Mouse (Mus musculus): Measurements from ENCODE around the gene Armcx5. TPM values are rescaled to one million over a fixed set of nuclear protein-coding genes. Genes with fewer than 3 reads are reported as not detected.
A peak's percentile ranks its signal among the peaks of the same experiment; 100 is the strongest.
"Not testable (repeated sequence)": the region's sequence is repeated elsewhere in the genome, so short reads cannot be mapped to it uniquely, and the experiment has no call there.

Armcx5 gene
- polyA plus RNA-seq, 1 experiment, result 0.89 TPM

GRCm38 (mm10) chrX:135738730-135739520, 3.6 kb upstream of the Armcx5 start:
- no peak overlapping the region for H3K4me3 ChIP-seq (ENCODE audit: extremely low read depth, insufficient read depth, insufficient read length)
- peak; percentile 3 to 37 for DNase-seq (ENCODE audit: low read depth in 1 of 2, low spot score in 2 of 2)
- 51% methylated on average over 2 of the region's 2 CpGs for WGBS
- no peak overlapping the region for H3K27ac ChIP-seq (ENCODE audit: insufficient read depth, low read length)
- peaks cover 2% of the 10 kb centered on the region; the same call in 1 of the 2 replicates for H3K4me1 ChIP-seq (ENCODE audit: control insufficient read depth, insufficient read depth, insufficient read length)
- H3K36me3 ChIP-seq (ENCODE audit: control insufficient read depth, insufficient read depth, low read length), result no peaks in the 10 kb centered on the region
- no peak for TF ChIP-seq CTCF (IDR thresholded peaks at IDR 0.05; ENCODE audit: extremely low read depth, insufficient read depth, insufficient read length, insufficient replicate concordance)
- TF ChIP-seq POLR2A (IDR thresholded peaks at IDR 0.05; ENCODE audit: low read depth, low read length), result no peak
- H3K27me3 ChIP-seq (ENCODE audit: control insufficient read depth, insufficient read depth, low read length), result no peaks in the 10 kb centered on the region

- Histone ChIP-seq H3K27me3 (ENCODE audit: control insufficient read depth, insufficient read depth, low read length) (no peaks in the 10 kb centered on the region), H3K4me3 (ENCODE audit: extremely low read depth, insufficient read depth, insufficient read length) (peak overlapping the region; percentile 79), H3K4me1 (ENCODE audit: control insufficient read depth, insufficient read depth, insufficient read length) (peaks cover 2% of the 10 kb centered on the region; the same call in 1 of the 2 replicates), H3K36me3 (ENCODE audit: control insufficient read depth, insufficient read depth, low read length) (no peaks in the 10 kb centered on the region), H3K27ac (ENCODE audit: insufficient read depth, low read length) (peak overlapping the region; percentile 75)
- no peak for DNase-seq (ENCODE audit: low read depth in 1 of 2, low spot score in 2 of 2)
- WGBS, result 25% methylated on average over 7 of the region's 7 CpGs
- no peak for TF ChIP-seq POLR2A (IDR thresholded peaks at IDR 0.05; ENCODE audit: low read depth, low read length)
- no peak for TF ChIP-seq CTCF (IDR thresholded peaks at IDR 0.05; ENCODE audit: extremely low read depth, insufficient read depth, insufficient read length, insufficient replicate concordance)
Observed at GRCm38 (mm10) chrX:135743056-135743355, 473 bp downstream of the Armcx5 start.

GRCm38 (mm10) chrX:135745376-135745775, 2.8 kb downstream of the Armcx5 start:
- DNase-seq (ENCODE audit: low read depth in 1 of 2, low spot score in 2 of 2); H3K4me3 ChIP-seq (ENCODE audit: extremely low read depth, insufficient read depth, insufficient read length); H3K27me3 ChIP-seq (ENCODE audit: control insufficient read depth, insufficient read depth, low read length); H3K27ac ChIP-seq (ENCODE audit: insufficient read depth, low read length); H3K36me3 ChIP-seq (ENCODE audit: control insufficient read depth, insufficient read depth, low read length); H3K4me1 ChIP-seq (ENCODE audit: control insufficient read depth, insufficient read depth, insufficient read length): not testable (repeated sequence)
- 94% methylated on average over 3 of the region's 3 CpGs for WGBS

GRCm38 (mm10) chrX:135752832-135753231, 10.3 kb downstream of the Armcx5 start:
- 0% methylated on average over 2 of the region's 2 CpGs for WGBS
- H3K4me3 ChIP-seq (ENCODE audit: extremely low read depth, insufficient read depth, insufficient read length), result no peak overlapping the region
- H3K4me1 ChIP-seq (ENCODE audit: control insufficient read depth, insufficient read depth, insufficient read length), result no peaks in the 10 kb centered on the region
- H3K36me3 ChIP-seq (ENCODE audit: control insufficient read depth, insufficient read depth, low read length), result peaks cover 2% of the 10 kb centered on the region
- no peak overlapping the region for H3K27ac ChIP-seq (ENCODE audit: insufficient read depth, low read length)
- DNase-seq (ENCODE audit: low read depth in 1 of 2, low spot score in 2 of 2), result peak; percentile 27 to 59
- peak; percentile 49; the same call in 1 of the 2 replicates for TF ChIP-seq CTCF (IDR thresholded peaks at IDR 0.05; ENCODE audit: extremely low read depth, insufficient read depth, insufficient read length, insufficient replicate concordance)
- TF ChIP-seq POLR2A (IDR thresholded peaks at IDR 0.05; ENCODE audit: low read depth, low read length), result no peak
- no peaks in the 10 kb centered on the region for H3K27me3 ChIP-seq (ENCODE audit: control insufficient read depth, insufficient read depth, low read length)

GRCm38 (mm10) chrX:135761707-135762106, 19.2 kb downstream of the Armcx5 start:
- TF ChIP-seq CTCF (IDR thresholded peaks at IDR 0.05; ENCODE audit: extremely low read depth, insufficient read depth, insufficient read length, insufficient replicate concordance) (no peak), POLR2A (IDR thresholded peaks at IDR 0.05; ENCODE audit: low read depth, low read length) (no peak)
- H3K27ac ChIP-seq (ENCODE audit: insufficient read depth, low read length), result no peak overlapping the region
- no peaks in the 10 kb centered on the region for H3K27me3 ChIP-seq (ENCODE audit: control insufficient read depth, insufficient read depth, low read length)
- no peak for DNase-seq (ENCODE audit: low read depth in 1 of 2, low spot score in 2 of 2)
- H3K4me1 ChIP-seq (ENCODE audit: control insufficient read depth, insufficient read depth, insufficient read length), result no peaks in the 10 kb centered on the region
- 0 out of 2 replicates have a peak, but pooled peaks cover 1% of the 10 kb centered on the region for H3K36me3 ChIP-seq (ENCODE audit: control insufficient read depth, insufficient read depth, low read length)
- no peak overlapping the region for H3K4me3 ChIP-seq (ENCODE audit: extremely low read depth, insufficient read depth, insufficient read length)

- TF ChIP-seq POLR2A (IDR thresholded peaks at IDR 0.05; ENCODE audit: low read depth, low read length) (no peak), CTCF (IDR thresholded peaks at IDR 0.05; ENCODE audit: extremely low read depth, insufficient read depth, insufficient read length, insufficient replicate concordance) (no peak)
- H3K4me1 ChIP-seq (ENCODE audit: control insufficient read depth, insufficient read depth, insufficient read length), result no peaks in the 10 kb centered on the region
- no peak for DNase-seq (ENCODE audit: low read depth in 1 of 2, low spot score in 2 of 2)
- no peak overlapping the region for H3K27ac ChIP-seq (ENCODE audit: insufficient read depth, low read length)
- no peaks in the 10 kb centered on the region for H3K27me3 ChIP-seq (ENCODE audit: control insufficient read depth, insufficient read depth, low read length)
- H3K4me3 ChIP-seq (ENCODE audit: extremely low read depth, insufficient read depth, insufficient read length), result no peak overlapping the region
- no peaks in the 10 kb centered on the region; the same call in 1 of the 2 replicates for H3K36me3 ChIP-seq (ENCODE audit: control insufficient read depth, insufficient read depth, low read length)
- 79% methylated on average over 3 of the region's 3 CpGs for WGBS
Observed at GRCm38 (mm10) chrX:135768043-135768548, 25.6 kb downstream of the Armcx5 start.

- H3K27ac ChIP-seq (ENCODE audit: insufficient read depth, low read length), result no peak overlapping the region
- TF ChIP-seq POLR2A (IDR thresholded peaks at IDR 0.05; ENCODE audit: low read depth, low read length), result no peak
- TF ChIP-seq CTCF (IDR thresholded peaks at IDR 0.05; ENCODE audit: extremely low read depth, insufficient read depth, insufficient read length, insufficient replicate concordance), result no peak
- no peak overlapping the region for H3K4me3 ChIP-seq (ENCODE audit: extremely low read depth, insufficient read depth, insufficient read length)
- 89% methylated on average over 2 of the region's 2 CpGs for WGBS
- no peaks in the 10 kb centered on the region for H3K27me3 ChIP-seq (ENCODE audit: control insufficient read depth, insufficient read depth, low read length)
- no peaks in the 10 kb centered on the region for H3K4me1 ChIP-seq (ENCODE audit: control insufficient read depth, insufficient read depth, insufficient read length)
- H3K36me3 ChIP-seq (ENCODE audit: control insufficient read depth, insufficient read depth, low read length), result no peaks in the 10 kb centered on the region; the same call in 1 of the 2 replicates
- DNase-seq (ENCODE audit: low read depth in 1 of 2, low spot score in 2 of 2), result no peak
Observed at GRCm38 (mm10) chrX:135768565-135768964, 26.0 kb downstream of the Armcx5 start.

Measured in spleen, adult 2 months (tissue).